Comparison of ENCODE assay signal across 15 mouse cellular contexts in the genomic region with DNA sequence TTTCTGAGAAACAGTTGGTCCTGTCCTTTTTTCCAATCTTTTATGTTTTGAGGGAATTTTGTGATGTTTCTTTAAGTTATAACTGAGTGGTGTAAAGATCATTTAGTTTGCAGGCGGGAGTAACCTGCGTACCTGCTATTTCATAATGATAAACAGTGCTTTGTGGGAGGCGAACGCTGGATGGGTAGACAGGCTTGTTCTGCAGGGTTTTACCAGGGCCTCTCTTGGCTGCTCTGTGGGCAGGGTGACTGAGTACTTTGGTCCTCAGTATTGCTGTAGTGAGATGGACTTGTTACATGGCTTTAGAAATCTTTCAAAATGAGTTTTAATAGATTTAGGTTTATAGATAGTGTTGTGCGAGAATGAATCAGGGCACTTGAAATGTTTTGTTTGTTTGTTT.
A peak's percentile ranks its signal among the peaks of the same experiment; 100 is the strongest.
DNase-seq lines count a peak whose midpoint lies in the region; ATAC-seq and TF ChIP-seq lines count a peak whose summit lies in the region.
"Had no signal": no experiment of that assay in that cellular context is flagged by ENCODE, and none has a peak within 500 bp of the region (broad histone marks: within the 10 kb centered on the region; RNA-seq: fewer than 3 reads in every experiment).

No protein-coding gene starts in this region.

- no peaks in the 10 kb centered on the region for H3K9me3 ChIP-seq in embryonic facial prominence, embryonic 12.5 days
- H3K9me3 ChIP-seq in embryonic facial prominence, embryonic 10.5 days: no peaks in the 10 kb centered on the region
- H3K9me3 ChIP-seq in hindbrain, embryonic 12.5 days (replicated peaks): no peaks in the 10 kb centered on the region
- no peaks in the 10 kb centered on the region for H3K9me3 ChIP-seq in hindbrain, postnatal 0 days (ENCODE audit: low read length)
- no peaks in the 10 kb centered on the region for H3K9me3 ChIP-seq in neural tube, embryonic 13.5 days
- H3K9me3 ChIP-seq in stomach, embryonic 15.5 days: no peaks in the 10 kb centered on the region
- H3K9me3 ChIP-seq: midbrain, embryonic 12.5 days had no signal

- H3K9ac ChIP-seq in embryonic facial prominence, embryonic 12.5 days: no peak overlapping the region
- H3K9ac ChIP-seq in hindbrain, embryonic 12.5 days: no peak overlapping the region
- no peak overlapping the region for H3K9ac ChIP-seq in hindbrain, postnatal 0 days (replicated peaks; ENCODE audit: low read length)
- H3K9ac ChIP-seq in neural tube, embryonic 13.5 days: no peak overlapping the region
- H3K9ac ChIP-seq in stomach, embryonic 15.5 days: no peak overlapping the region

- no peak for DNase-seq in embryonic facial prominence, embryonic 10.5 days (ENCODE audit: low spot score)
- no peak for DNase-seq in hindbrain, postnatal 0 days (ENCODE audit: low spot score)
- DNase-seq in neural tube, embryonic 10.5 days (ENCODE audit: extremely low spot score, low spot score): no peak
- no peak for DNase-seq in left cerebral cortex, adult 18-20 months (ENCODE audit: low spot score in 2 of 2)
- DNase-seq: gastrocnemius, postnatal 25 days; heart, postnatal 10 days; kidney, adult 2 months; lung, postnatal 4 days; thymus, postnatal 36 days had no signal

- no peak for TF ChIP-seq CTCF in hindbrain, postnatal 0 days (IDR thresholded peaks at IDR 0.05; ENCODE audit: low read depth)

- peaks cover 28% of the 10 kb centered on the region for H3K4me1 ChIP-seq in embryonic facial prominence, embryonic 12.5 days
- peaks cover 27% of the 10 kb centered on the region for H3K4me1 ChIP-seq in embryonic facial prominence, embryonic 10.5 days
- peaks cover 28% of the 10 kb centered on the region for H3K4me1 ChIP-seq in hindbrain, embryonic 12.5 days
- H3K4me1 ChIP-seq in hindbrain, postnatal 0 days (ENCODE audit: insufficient read depth, low read length): peaks cover 13% of the 10 kb centered on the region; the same call in 1 of the 2 replicates
- peaks cover 41% of the 10 kb centered on the region for H3K4me1 ChIP-seq in neural tube, embryonic 13.5 days (replicated peaks)
- H3K4me1 ChIP-seq in stomach, embryonic 15.5 days: peaks cover 31% of the 10 kb centered on the region

- H3K27me3 ChIP-seq in embryonic facial prominence, embryonic 12.5 days: no peaks in the 10 kb centered on the region
- no peaks in the 10 kb centered on the region for H3K27me3 ChIP-seq in embryonic facial prominence, embryonic 10.5 days (replicated peaks; ENCODE audit: low read depth, poor library complexity, severe bottlenecking)
- no peaks in the 10 kb centered on the region for H3K27me3 ChIP-seq in hindbrain, embryonic 12.5 days
- H3K27me3 ChIP-seq in hindbrain, postnatal 0 days (ENCODE audit: insufficient read depth, low read length): no peaks in the 10 kb centered on the region
- H3K27me3 ChIP-seq in neural tube, embryonic 13.5 days: no peaks in the 10 kb centered on the region
- no peaks in the 10 kb centered on the region for H3K27me3 ChIP-seq in stomach, embryonic 15.5 days (replicated peaks)
- H3K27me3 ChIP-seq: CH12.LX; midbrain, embryonic 12.5 days had no signal

- 65% methylated on average over 5 of the region's 5 CpGs for WGBS in embryonic facial prominence, embryonic 12.5 days
- WGBS in embryonic facial prominence, embryonic 10.5 days: 79% methylated on average over 5 of the region's 5 CpGs
- 69% methylated on average over 5 of the region's 5 CpGs for WGBS in hindbrain, embryonic 12.5 days
- 57% methylated on average over 5 of the region's 5 CpGs for WGBS in hindbrain, postnatal 0 days
- 66% methylated on average over 5 of the region's 5 CpGs for WGBS in neural tube, embryonic 13.5 days
- WGBS in stomach, embryonic 15.5 days: 35% methylated on average over 5 of the region's 5 CpGs

- no peak for ATAC-seq in embryonic facial prominence, embryonic 12.5 days (ENCODE audit: insufficient number of reproducible peaks, insufficient read depth, low FRiP score, low TSS enrichment)
- no peak for ATAC-seq in hindbrain, embryonic 12.5 days (ENCODE audit: low FRiP score)
- no peak for ATAC-seq in hindbrain, postnatal 0 days
- no peak for ATAC-seq in neural tube, embryonic 13.5 days (ENCODE audit: low read depth)
- no peak for ATAC-seq in stomach, embryonic 15.5 days (ENCODE audit: insufficient read depth, low FRiP score, low read depth)

- no peaks in the 10 kb centered on the region for H3K36me3 ChIP-seq in embryonic facial prominence, embryonic 12.5 days
- H3K36me3 ChIP-seq in embryonic facial prominence, embryonic 10.5 days (replicated peaks): peaks cover 37% of the 10 kb centered on the region
- H3K36me3 ChIP-seq in hindbrain, embryonic 12.5 days: peaks cover 5% of the 10 kb centered on the region; the same call in 1 of the 2 replicates
- H3K36me3 ChIP-seq in hindbrain, postnatal 0 days (ENCODE audit: insufficient read depth, low read length): no peaks in the 10 kb centered on the region
- H3K36me3 ChIP-seq in neural tube, embryonic 13.5 days: peaks cover 6% of the 10 kb centered on the region; the same call in 1 of the 2 replicates
- H3K36me3 ChIP-seq in stomach, embryonic 15.5 days: no peaks in the 10 kb centered on the region

- H3K4me3 ChIP-seq in embryonic facial prominence, embryonic 12.5 days: no peak overlapping the region
- H3K4me3 ChIP-seq in embryonic facial prominence, embryonic 10.5 days: no peak overlapping the region
- H3K4me3 ChIP-seq in hindbrain, embryonic 12.5 days: no peak overlapping the region
- H3K4me3 ChIP-seq in hindbrain, postnatal 0 days (ENCODE audit: low read length): no peak overlapping the region
- H3K4me3 ChIP-seq in neural tube, embryonic 13.5 days: no peak overlapping the region
- H3K4me3 ChIP-seq in stomach, embryonic 15.5 days (replicated peaks): no peak overlapping the region
- H3K4me3 ChIP-seq: midbrain, embryonic 12.5 days had no signal

- no peak overlapping the region for H3K4me2 ChIP-seq in embryonic facial prominence, embryonic 12.5 days (replicated peaks)
- H3K4me2 ChIP-seq in hindbrain, embryonic 12.5 days (replicated peaks): no peak overlapping the region
- no peak overlapping the region for H3K4me2 ChIP-seq in hindbrain, postnatal 0 days (ENCODE audit: low read depth, low read length)
- no peak overlapping the region for H3K4me2 ChIP-seq in neural tube, embryonic 13.5 days
- no peak overlapping the region for H3K4me2 ChIP-seq in stomach, embryonic 15.5 days

- H3K27ac ChIP-seq in embryonic facial prominence, embryonic 12.5 days: peak overlapping the region; percentile 46; the same call in 1 of the 2 replicates
- H3K27ac ChIP-seq in embryonic facial prominence, embryonic 10.5 days (replicated peaks): no peak overlapping the region
- peak overlapping the region; percentile 48; the same call in 1 of the 2 replicates for H3K27ac ChIP-seq in hindbrain, embryonic 12.5 days
- H3K27ac ChIP-seq in hindbrain, postnatal 0 days: no peak overlapping the region
- H3K27ac ChIP-seq in neural tube, embryonic 13.5 days (replicated peaks): peak overlapping the region; percentile 85
- H3K27ac ChIP-seq in stomach, embryonic 15.5 days: peak overlapping the region; percentile 86; the same call in 1 of the 2 replicates

Comparison
In these comparisons a context has a peak if more than half of its experiments do, and no peak if none do; other contexts are left out.
1. H3K27ac ChIP-seq: peak in embryonic facial prominence, embryonic 12.5 days (single experiment), hindbrain, embryonic 12.5 days (single experiment), neural tube, embryonic 13.5 days (single experiment) and stomach, embryonic 15.5 days (single experiment); none in embryonic facial prominence, embryonic 10.5 days (single experiment) and hindbrain, postnatal 0 days (single experiment).